Mouse (Mus musculus) gastrocnemius, postnatal 10 days (tissue): ENCODE measurements at regions not wholly inside any gene's neighbourhood (a gene's known extent, or its start where the extent isn't known, plus 50 kb on each side); places are given as distances from the start of the nearest gene placed in this dataset.

ENCODE experiments used
- DNase-seq: peaks from one replicate; pipeline ENCODE4 v3.0.0; 2021; ENCODE audit warnings: mixed read lengths

DNA sequence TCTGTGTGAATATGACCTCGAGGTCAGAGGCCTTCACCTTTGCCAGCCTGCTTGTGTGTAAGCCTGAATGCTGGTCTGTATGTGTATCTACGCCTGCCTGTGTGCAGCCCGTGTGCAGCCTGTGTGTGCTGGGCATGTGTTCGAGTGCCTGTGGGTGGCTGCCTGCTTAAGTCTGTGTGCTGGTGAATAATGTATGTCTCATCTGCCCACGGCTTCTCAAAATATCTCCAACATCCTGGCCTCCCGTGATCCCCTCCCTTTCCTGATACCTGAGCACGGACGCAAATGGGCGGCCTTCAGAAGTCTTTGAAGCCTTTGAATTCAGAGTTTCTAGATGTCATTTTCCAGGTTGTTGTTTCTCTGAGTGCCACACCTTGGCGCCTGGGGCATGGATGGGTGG lies 170.1 kb upstream of the Zfp64 start:
- no peak for DNase-seq

DNA sequence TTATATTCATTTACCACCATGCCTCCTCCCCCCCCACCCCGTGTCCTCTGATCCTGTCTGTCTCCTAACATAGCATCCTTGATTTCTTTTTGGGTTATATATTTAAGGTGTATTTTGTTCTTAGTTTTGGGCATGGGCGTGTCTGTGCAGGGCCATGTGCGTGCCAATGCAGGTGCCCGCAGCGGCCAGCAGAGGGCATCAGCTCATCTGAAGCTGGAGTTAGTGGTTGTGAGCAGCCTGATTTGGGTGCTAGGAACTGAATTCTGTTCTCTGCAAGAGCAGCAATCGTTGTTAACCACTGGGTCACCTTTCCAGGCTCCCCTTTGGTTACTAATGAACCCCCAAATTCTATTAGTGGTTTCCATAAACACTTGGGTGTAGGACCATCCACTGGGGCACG lies 167.5 kb upstream of the Zfp64 start:
- no peak for DNase-seq

DNA sequence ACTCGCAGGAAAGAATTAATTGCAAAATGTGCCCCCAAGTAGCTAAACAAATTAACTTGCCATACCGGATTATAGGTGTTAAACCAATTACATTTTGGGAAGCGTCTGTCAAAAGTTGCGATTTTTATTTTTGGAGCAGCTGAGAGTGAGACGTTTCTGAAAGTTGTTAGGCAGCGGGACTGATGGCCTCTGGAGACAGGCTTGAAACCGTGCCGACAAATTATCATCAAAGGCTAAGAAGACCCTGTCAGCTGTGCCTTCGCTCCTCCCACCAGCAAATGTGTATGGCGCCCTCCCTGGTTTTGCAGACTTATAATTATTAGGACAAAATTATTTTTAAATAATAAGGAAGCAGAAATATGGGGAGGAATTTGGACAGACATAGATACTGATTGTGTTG lies 161.5 kb upstream of the Zfp64 start:
- DNase-seq, result no peak

DNA sequence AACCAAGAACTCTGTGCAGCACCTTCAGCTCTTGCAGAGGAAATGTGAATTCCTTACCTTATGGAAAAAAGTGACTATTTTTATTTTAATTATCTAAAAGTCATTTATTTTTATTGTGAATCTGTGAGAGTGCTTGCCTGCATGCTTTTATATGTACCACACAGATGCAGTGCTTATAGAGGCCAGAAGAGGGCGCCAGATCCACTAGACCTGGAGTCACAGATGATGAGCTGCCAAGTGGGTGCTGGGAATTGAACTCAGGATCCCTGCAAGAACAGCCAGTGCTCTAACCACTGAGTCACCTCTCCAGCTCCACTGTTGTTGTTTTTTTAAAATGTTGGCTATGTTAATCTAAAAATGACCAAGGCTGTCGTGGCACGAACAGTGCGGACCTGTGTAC lies 153.7 kb upstream of the Zfp64 start:
- DNase-seq, result no peak

DNA sequence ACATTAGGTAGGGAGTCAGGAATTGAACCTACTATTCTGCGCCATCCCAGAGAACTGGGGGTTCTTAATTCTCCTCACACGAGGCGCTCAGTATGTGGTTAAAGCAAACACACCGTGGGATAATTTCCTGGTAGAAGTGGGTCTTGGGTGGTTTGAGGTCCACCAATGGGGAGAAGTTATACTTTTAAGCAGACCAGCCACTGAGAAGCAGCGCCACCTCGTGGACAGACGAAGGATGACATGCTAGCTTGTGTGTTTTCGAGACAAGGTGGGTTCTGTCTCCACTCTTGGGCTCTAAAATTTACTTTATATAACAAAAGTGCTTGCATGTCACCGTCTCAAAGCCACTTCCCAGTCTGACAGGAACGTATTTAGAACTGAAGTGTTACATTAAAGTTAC lies 152.7 kb upstream of the Zfp64 start:
- peak; percentile 62 for DNase-seq

DNA sequence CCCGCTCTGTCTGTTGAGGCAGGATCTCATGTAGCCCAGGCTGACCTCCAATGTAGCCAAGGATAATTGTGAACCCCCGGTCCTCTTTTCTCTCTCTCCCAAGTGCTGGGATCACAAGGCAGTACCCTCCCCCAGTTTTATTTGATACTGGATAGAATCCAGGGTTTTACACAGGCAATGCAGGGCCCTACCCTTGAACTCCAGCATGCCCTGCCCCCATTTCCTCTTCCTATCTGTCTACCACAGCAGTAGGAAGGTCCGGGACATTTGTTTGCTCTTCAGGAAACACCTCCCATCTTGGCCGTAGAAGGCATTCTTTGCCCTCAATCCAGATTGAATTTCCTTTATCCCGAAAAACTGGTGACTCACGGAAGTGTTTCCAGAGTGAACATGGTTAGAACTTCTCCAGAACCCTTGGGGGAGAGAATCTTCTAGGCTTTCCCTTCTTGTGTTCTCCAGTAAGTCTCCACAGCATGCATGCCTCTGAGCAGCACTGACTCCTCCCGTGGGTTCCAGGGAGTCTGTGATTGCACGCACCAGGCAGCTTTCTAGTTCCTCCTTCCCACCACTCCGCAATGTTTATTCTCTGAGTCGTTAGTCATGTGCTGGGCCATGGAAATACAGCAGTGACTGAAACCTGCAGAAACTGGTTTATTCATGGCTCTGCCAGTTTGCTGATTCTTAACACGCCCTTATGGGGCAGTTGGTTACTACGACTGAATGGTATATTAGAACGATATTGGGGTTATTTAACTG lies 146.3 kb upstream of the Zfp64 start:
- no peak for DNase-seq

DNA sequence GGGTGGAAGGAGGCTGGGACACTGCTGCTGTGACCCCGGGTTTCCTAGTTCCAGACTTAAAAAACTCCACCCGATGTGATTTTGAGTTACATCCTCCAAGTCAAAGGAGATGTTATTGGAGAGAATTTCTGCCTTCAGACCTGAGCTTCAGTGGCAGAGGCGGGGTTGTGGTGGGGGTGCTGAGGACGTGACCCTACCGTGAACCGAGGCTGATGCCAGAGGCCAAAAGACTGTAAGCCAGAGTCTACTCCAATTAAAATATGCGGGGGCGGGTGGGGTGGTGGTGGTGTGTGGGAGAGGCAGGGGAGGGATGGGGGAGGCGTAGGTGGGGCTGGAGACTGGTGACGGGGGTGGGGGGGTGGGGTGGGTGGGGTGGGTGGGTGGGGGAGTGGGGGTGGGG lies 145.1 kb upstream of the Zfp64 start:
- DNase-seq, result no peak

DNA sequence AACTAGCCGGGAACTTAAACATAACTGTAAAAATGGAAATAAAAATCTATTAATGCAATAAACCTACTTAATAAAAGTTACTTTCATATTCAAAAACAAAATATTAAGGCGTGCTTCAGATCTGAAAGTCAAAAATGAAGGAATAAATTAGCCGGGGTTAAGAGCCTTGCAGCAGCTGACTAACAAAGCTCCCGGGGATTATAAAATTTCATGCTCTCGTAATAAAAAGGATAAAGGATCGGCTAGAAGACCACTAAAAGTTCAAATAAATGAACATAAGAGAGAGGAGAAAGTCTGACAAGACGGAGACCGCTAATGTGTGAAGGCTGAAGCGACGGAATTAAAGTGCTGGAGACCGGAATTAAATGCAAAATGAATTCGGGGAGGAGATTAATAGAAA lies 144.3 kb upstream of the Zfp64 start:
- no peak for DNase-seq

DNA sequence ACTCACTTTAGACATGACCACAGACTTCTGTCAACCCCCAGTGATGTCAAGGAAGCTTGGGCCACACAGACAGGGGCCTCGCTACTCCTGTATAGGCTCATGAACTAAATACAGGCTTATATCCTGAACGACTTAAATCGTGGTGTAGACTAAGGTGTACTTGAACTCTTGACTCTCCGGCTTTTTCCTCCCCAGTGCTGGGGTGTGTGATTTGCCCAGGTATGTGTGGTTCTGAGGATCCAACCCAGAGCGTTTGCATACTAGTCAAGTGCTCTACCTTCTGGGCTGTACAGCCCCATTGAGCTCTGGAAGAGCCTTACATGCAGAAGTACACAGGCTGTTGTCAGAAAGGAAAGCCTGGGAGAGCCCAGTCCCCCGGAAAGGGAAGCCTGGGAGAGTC lies 143.2 kb upstream of the Zfp64 start:
- DNase-seq, result no peak

DNA sequence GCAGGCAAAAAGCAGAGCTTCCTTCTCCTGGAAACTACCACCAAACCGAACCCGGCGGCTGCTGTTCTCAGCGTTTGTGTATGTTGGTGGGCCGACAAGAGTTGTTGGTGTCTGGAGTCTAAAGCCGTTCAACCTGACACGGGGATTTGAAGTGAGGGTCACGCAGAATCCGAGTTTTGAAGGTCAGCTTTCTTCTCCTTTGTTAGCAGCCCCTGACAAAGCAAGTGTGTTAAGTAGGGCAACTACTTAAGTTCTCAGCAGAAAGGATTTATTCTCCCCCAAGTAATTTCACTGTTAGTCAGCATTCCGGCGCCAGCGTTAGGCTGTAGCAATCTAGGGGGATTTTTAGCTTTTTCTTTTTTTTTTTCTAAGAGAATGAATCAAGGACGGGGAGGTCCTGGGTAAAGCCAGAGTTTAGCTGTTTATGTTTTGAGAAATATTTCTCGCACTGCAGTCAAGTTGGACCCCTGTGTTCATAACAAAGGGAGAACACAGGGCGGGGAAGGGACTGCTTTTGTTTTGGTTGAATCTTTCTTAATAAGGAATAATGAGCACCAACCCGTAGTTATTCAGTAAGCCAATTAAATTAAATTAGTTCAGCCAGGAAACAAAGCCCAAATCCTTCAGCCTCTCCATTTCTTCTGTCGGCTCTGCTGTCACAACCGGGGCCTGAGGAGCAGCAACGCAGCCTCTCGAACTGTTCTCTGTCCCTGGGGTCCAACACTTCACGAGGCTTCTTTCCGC lies 138.8 kb upstream of the Zfp64 start:
- DNase-seq, result no peak

DNA sequence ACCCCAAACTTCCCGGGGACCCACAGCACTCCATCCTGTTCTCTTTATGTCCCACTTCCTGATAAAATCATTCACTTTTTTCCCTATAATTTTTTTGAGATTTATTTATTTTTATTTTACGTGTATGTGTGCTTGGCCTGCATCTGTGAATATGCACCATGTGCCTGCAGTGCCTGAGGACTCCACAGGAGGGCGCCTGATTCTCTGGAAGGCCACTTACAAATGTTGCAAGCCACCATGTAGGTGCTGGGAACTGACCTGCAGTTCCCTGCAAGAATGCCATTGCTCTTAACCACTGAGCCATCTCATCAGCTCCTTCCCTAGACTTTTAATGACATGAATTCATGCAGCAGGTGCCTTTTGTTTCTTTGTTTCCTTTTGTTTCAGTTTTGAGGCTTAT lies 134.9 kb upstream of the Zfp64 start:
- no peak for DNase-seq

DNA sequence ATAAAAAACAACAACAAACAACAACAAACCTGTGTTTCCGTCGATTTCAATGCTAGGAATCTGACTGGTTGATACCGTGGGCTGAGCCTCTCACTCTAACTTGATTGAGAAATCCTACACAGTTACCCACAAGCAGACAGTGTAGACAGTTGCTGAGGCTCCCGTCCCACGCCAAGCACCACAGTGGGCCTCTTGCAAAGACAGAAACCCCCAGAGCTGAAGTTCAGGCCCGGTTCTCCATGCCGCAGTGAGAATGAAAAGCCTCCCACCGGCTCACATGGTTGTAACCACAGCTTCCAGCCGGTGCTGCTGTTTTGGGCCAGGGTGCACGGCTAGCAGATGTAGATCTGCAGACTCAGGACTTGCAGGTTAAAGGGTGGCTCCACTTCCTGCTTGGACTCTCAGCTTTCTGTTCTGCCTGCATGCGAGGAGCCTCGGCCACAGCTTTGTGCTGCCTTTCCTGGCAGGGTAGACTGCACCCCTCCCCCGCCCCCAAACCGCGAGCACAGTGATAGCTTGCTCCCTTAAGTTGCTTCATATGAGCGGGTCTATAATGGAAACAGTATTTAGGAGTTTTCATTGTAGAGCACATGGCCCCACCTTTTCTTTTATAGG lies 133.6 kb upstream of the Zfp64 start:
- DNase-seq, result no peak

DNA sequence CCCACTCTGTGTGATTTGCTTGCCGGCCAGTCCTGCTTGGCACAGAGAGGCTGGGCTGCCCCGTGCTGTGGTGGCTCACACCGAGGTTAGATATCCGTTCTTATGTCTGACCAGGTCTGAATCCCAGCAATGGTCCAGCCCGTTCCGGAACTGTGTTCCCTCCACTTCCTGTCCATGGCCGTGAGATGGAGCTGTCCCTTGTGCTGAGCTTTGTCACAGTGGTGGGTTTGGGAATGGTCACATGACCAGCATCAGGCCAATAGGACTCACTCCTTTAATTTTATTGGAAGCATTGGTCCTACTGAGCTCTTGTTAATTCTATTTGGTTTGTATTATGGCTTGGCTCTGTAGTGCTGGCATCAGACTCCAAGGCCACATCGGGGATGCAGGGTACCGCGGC lies 132.9 kb upstream of the Zfp64 start:
- no peak for DNase-seq

DNA sequence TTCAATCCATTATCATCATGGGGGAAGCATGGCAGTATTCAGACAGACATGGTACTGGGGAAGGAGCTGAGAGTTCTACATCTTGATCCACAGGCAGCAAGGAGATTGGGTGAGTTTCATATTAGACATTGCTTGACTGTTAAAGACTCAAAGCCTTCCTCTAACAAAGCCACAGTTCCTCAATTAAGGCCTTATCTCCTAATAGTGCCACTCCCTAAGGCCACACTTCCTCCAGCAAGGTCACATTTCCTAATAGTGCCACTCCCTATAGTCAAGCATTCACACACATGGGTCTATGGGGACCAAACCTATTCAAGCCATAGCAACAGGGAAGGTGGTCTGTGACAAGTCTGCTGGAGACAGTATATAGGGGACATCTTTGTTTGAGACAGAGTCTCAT lies 115.9 kb upstream of the Zfp64 start:
- no peak for DNase-seq

DNA sequence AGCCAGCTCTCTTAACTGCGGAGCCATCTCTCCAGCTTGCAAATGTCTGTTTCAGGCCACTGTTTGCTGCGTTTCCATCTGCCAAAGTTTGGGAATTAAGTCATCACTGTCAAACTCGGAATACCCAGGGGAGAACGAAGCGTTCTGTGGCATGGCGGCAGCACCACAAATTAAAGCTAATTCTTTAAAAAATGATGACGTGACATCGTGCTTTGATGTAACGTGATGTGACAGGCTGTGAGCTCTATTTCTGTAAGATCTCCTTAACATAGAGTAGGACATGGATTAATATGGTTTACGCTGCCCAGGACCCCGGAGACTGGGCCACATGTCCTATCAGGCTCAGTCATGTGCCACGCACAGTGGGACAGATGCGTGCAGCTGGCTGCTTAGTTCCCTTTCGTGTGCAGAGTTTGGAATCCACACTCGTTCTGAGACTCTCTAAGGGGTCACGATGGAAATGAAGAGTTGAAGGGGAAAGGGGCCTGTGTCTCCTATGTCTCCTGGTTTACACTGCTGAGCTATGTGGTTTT lies 109.8 kb upstream of the Zfp64 start:
- no peak for DNase-seq

DNA sequence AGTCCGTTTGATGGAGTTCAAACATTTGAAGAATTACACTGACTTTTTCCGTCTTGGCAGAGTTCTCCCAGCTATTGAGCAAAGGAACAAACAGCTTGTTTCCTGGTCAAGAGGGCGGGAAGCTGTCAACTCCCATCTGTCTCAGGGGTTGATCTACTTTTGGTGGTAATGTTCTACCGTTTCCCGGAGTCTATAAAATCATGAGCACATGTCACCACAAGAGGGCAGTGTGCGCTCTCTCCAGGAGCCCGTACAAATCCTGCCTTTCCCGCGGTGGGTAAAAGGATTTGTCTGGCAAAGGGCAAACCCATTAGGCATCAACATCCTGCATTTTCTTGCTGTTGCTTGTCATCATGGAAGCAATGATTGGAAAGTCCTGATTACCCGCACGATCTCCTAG lies 106.1 kb upstream of the Zfp64 start:
- DNase-seq, result peak; percentile 78

DNA sequence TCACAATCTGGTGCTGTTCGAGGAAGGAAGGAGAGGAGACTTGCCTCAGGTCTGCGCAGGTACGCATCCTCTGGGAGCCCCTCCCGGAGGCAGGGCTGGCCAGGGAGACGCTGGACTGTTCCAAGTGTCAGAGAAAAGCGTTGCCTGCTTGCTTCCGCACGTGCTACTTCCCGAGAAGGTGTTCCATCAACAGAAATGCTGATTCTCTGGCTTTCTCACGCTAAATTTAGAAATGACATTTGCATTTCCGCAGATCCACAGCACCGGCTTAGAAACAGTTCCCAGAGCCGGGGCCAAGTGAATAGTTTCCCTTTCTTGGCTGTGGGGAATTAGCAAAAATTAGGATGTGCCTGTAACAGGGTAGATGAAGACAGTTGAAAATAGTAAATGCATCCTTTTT lies 105.1 kb upstream of the Zfp64 start:
- no peak for DNase-seq

DNA sequence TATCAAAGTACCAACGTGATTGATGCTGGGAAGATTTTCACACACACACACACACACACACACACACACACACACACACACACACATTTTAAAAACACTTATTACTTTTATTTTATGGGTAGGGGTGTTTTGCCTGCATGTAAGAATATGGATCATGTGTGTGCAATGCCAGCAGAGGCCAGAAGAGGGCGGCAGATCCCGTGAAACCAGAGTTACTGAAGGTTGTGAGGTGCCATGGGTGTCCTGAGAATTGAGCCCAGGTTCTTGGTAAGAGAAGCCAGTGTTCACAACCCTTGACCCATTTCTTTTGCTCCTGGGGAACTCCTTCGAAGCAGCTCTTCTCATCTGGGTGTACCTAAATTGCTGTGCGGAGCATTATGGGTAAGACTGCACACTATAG lies 102.4 kb upstream of the Zfp64 start:
- DNase-seq, result no peak

DNA sequence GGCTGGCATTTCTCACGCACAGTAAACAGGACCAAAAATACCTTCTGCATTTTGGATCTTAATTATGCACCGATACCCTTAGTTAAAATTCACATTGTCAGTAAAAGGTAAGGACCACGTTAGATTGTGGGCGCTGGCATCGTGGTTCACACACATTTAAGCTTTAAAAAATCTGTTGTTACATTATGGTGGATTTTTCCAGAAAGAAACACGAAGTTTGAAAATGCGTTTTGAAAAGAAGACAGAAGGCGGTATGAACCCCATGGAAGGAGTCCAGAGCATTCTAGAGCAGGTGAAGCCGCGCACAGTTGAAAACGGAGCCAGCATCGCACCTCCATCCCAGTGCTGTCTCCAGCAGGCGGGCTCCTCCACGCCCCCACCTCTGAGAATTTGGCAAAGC lies 94.6 kb upstream of the Zfp64 start:
- DNase-seq, result no peak

DNA sequence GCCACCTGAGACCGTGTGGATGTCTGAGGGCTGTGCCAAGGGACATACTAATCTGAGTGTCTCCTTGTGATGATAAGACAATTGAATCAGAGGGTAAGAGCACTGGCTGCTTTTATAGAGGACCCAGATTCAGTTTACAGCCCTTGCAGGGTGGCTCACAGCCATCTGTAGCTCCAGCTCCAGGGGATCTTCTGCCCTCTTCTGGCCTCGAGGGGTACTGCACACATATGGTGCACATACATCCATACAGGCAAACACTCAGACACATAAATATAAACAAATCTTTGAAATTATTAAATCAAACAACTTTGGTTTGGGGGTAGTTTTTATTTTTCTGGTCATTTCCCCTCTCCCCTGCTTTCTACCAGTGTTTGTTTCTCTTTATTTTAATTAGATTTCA lies 86.4 kb upstream of the Zfp64 start:
- no peak for DNase-seq

DNA sequence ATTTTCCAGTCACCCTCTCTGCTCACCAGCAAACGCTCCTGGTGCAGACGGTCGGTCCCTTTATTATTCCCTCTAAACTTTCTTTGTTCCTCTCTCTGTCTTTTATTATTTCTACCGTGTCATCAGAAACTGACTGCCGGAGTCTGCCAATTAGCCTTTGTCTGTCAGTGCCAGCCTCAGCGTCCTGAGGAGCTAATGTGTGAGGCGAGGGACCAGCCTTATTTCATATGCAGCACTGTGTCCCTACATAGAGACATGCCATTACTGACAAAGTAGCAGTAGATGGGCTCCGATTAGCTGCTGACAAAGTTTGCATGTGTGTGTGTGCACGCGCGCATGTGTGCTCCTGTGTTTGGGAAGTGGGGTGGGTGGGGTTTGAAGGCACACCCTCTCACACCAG lies 82.6 kb upstream of the Zfp64 start:
- no peak for DNase-seq

DNA sequence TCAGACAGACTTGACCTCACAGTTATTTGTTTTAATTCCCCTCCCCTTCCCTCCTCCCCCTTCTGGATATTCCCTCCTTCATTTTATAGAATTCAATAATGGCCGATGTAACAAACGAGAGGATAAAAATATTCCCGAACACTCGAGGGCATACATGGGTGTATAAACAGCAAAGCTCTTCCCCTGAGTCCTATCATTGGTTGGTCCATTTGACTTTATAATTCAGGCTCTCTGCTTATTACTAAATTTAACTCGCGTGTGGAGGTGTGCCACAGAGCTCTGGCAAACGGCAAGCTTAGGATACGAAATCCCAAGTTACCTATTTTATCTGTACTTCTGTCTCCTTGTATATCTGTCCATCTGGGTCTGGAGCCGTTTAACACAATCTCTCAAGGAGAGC lies 82.1 kb upstream of the Zfp64 start:
- no peak for DNase-seq

DNA sequence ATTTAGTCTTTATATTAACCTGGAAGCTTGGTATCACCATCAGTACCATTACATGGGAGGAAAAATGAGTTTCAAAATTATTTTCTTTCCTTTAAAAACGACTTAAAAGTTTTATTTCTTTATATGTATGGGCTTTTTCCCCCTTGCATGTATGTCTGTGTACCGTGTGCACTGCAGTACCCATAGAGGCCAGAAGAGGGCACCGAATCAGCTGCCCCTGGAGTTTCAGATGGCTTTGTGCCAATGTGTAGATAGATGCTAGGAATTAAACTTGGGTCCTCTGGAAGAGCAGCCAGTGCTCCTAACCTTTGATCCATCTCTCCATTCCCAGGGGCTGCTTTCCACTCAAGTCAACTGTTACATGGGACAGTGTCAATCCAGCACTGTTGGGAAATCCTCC lies 79.9 kb upstream of the Zfp64 start:
- DNase-seq, result no peak

DNA sequence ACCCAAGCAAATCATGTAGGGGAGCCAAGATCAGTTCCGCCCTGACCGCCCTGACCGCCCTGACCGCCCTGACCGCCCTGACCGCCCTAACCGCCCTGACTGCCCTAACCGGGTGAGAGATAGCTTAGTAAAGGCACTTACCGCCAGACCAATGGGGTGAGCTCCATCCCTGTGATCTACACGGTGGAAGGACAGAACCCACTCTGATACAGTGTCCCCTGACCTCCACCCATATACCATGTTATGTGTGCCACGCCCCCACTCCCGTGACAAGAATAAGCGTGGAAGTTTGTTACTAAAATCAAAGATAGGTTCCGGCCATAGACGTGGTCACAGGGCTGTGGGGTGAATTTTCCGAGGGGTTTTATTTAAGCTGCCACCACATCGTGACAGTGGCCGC lies 78.6 kb upstream of the Zfp64 start:
- DNase-seq, result no peak
